Mouse (Mus musculus): ENCODE measurements around the gene Camta1.

Camta1 gene

DNA sequence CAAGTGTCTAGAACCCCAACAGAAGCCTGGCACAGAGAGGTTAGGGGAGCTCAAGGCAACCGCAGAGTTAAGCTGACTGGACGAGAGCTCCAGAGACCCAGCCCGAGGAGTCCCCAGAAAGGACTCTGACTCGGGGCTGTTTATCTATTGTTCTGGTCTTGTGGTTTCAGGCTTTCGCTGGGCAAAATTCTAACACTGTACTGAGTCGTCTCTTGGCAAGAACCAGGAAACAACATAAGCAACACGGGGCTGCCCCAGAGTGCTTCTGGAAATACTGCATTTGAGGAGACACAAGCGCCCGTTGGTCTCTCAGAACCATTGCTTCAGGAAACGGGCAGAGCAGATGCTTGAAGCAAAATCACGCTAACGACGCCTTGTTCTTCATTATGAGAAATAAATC is 860.3 kb downstream of the Camta1 start:
- DNase-seq (ENCODE audit: low read depth, low spot score): no peak

DNA sequence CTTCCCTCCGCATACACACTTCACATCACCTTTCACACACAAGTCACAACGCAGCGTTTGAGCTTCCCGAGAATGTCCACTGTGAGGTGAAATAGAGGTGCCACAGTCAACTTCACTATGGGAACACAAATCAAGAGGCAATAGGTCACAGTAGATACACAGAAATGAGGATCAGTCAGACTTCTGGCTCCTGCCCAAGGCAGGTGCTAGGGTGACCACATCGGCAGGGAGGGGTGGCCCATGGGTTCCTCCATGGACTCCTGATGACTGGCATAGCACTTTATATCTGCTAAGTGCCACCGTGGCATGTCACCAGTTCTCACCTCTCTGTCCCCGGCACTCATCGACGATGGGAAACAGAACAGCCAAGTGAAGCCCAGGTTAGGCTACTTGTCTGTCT is 863.0 kb downstream of the Camta1 start:
- no peak for DNase-seq (ENCODE audit: low read depth, low spot score)

DNA sequence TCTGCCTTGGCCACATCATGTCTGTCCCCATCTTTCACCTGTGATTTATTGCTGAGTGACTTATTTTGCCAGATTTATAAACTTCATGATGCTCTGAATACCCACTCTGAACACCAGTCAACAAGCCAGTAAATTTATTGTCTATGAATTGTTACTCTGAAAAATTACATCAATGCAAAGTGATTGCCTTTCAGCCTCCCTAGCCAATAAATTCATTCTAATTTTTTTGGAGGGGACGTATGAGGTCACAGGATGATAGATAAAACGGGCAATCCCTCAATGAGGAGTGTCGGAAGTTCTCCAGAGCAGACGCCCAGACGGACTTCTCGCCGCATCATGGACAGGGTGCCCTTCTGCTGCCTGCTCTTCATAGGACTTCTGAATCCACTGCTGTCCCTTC is 864.9 kb downstream of the Camta1 start, which contains the start of gene Uts2:
Gene Uts2, plus strand, starts transcription at position 301 of the 400 bp plus-strand sequence.
- DNase-seq (ENCODE audit: low read depth, low spot score): no peak

DNA sequence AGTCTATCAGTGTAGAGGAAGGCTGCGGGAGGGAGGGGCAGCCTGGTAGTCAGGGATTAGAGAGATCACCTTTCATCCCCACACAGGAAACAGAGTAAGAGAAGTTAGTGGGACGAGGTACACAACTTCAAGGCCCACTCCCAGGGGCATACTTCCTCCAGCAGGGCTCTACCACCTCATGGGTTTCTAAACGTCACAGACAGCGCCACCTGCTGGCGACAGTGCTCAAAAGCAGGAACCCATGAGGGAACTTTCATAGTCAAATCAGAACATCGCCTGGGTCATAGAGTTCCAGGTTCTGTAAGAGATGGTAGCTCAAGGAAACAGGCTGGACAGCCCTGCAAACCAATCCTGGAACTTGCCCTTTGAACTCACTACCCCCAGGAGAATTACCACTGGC is 871.5 kb downstream of the Camta1 start:
- no peak for DNase-seq (ENCODE audit: low read depth, low spot score)

DNA sequence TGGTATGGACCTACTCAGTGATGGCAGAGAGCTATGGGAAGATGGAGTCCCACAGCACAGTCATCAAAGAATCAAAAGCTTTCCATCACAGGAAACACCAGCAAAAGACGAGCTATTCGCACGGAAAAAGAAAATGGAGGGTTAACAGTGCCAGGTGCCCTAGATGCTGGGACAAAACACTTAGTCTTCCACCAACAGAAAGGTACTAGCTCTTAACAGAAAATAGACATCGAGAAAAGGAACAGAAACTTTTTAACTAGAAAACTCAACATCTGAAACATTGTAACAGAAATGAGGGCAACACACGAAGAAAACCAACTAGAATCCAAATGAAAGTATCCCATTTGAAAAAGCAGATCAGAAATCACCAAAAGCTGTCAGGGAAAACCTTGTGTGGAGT is 881.5 kb downstream of the Camta1 start:
- DNase-seq (ENCODE audit: low read depth, low spot score): no peak

DNA sequence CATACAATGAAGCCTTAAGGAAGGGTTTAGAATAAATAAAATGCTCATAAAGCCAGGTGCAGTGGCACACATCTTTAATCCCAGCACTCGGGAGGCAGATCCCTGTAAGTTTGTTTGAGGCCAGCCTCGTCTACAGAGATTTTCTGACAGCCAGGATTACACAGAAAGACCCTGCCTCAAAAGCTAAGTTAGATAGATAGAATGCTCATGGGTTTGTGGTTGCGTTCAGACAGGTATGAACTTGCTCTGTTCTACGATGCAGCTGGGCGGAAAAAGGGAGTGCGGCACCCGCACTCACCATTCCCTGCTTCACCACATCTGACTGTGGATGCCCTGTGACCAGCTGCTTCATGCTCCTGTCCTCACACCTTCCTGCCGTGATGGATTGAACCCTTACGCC is 882.2 kb downstream of the Camta1 start:
- DNase-seq (ENCODE audit: low read depth, low spot score): no peak

DNA sequence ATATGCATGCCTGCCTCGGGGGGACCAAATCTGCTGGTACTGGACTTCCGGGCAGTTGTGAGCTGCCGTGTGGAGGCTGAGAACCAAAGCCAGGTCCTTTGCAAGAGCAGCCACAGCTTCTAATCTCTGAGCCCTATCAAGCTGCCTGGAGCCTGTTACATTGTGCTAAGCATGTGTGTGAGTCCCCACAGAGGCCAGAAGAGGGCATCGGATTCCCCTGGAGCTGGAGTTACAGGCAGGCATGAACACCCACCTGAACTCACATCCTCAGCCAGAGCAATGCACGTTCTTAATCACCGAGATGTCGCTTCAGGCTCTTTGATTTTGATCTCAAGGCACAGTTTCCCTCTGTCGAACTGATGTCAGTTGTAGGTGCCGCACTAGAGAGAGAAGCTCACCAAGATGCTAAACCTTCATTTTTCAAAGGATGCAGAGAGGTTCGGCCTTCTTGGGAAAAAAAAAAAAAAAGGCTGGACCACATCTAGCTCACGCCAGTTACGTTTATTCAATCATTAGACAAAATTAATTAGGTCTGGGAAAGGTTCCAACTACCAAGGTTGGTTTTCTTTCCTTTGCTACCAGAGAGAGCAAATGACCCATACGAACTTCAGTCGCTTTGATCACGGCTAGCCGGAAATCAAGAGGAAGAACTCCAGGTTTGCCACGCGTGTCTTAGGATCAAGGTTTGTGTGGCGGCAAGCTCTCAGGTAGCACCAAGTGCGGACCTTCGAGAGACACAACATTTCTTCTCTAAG is 883.3 kb downstream of the Camta1 start:
- DNase-seq (ENCODE audit: low read depth, low spot score): no peak

DNA sequence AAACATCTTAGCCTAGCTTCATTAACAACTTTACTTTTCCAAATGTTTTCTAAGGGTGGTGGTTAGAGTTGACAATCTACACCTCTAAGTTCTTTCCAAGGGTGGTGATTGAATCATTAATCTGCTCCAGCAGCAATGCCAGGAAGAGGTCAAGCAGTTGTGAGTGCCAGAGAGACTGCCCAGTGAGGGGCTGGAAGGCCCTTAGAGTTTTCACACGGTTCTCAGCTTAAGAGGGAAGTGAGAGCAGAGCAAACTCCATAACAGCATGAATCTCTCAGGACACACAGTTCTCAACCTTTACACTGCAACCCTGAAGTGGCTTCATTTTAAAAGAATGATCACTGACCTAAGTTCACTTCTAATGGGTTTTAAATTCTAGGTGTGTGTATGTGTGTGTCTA is 886.5 kb downstream of the Camta1 start:
- DNase-seq (ENCODE audit: low read depth, low spot score): no peak

DNA sequence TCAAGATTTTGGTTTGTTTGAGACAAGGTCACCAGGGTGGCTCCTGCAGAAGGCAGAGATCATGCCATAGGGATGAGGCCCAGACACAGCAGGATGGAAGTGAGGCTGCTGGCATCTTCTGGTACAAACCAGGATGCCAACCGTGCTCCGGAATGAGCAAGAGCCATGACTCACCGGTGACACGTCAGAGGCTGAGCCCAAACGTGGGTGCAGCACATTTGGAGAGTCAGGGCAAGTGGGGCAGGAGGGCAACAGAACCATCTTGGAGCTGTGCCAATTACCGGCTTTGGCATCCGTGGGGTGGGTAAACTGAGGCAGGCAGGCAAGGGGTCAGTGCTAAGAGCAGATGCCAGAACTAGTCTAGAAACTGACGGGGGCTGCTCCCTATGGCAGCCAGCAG is 888.4 kb downstream of the Camta1 start:
- DNase-seq (ENCODE audit: low read depth, low spot score): no peak

DNA sequence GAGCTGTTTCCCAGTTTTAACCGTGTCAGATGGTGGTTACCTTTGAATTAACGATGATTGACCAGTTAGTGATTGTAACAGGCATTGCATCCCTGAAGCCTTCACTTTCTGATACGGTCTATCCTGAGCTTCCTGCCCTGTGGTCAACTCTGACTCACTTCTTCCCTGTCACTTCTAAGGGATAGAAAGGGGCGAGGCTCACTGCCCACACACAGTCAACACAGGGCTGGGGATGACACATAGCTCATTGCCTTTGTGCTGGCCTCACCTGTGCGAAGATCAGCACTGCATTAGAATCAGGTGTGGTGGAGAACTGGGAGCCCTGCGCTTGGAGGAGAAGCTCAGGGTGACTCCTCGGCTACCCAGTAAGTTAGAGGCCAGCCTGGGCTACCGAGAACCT is 892.7 kb downstream of the Camta1 start:
- no peak for DNase-seq (ENCODE audit: low read depth, low spot score)

DNA sequence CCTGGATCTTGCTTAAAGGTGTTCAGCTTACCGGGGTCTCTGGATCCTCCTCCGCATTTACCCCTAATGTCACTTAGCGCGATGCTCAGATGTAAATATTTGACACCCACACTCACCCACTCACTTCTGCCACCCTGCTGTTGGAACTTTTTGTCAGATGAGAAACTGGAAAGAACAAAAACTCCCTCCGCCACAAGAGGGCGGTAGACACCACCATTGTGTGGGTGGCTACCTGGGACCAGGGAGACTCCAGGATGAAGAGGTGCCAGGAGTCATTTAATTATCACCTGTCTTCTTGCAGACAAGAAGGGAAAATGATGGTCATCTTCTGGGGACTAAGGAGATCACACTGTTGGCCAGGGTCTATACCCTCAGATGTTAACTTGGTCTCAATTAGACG is 895.1 kb downstream of the Camta1 start:
- no peak for DNase-seq (ENCODE audit: low read depth, low spot score)

DNA sequence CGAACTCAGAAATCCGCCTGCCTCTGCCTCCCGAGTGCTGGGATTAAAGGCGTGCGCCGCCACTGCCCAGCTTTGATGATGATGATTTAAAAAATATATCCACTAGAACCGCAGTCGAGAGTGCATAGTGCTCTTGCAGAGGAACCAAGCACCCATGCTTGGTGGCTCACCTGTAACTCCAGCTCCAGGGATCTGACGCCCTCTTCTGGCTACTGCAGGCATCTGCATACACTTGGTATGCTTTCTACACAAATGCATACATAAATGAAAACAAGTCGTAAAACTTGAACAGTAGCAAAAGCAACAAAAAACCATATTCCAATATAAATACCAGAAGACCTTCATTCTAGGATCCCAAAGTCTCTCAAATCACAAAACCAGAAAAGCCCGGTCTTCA is 896.1 kb downstream of the Camta1 start:
- no peak for DNase-seq (ENCODE audit: low read depth, low spot score)

DNA sequence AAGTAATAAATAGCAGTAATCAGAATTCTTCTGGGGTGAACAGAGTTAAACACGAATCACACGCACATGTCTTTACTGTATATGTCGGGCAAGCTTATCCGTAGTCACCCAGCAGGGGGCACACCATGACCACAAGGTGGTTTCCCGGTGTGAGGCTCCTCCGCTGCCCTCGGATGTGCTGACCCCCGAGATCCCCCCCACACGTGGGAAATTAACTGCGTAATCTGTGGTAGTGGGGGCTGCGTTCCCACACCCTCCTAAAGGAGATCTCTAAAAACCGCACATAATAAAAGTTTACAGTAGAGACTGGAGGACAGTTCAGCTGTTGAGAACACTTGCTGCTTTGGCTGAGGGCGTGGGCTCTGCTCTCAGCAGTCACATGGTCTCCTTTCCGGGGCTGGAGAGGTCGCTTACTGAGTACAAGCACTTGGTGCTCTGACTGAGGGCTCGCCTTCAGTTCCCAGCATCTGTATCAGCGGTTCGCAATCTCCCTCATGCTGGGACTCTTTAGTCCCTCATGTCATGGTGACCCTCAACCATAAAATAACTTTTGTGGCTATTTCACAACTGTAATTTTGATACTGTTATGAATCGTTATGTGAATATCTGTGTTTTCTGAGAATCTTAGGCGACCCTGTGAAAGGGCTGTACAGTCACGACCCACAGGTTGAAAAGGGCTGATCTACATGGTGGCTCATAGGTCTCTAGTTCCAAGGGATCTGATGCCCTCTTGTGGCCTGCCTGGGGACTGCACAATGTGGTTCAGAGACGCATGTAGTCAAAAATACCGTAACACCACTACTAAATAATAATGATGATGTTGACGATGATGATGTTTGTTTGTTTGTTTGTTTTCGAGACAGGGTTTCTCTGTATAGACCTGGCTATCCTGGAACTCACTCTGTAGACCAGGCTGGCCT is 896.8 kb downstream of the Camta1 start:
- no peak for DNase-seq (ENCODE audit: low read depth, low spot score)

DNA sequence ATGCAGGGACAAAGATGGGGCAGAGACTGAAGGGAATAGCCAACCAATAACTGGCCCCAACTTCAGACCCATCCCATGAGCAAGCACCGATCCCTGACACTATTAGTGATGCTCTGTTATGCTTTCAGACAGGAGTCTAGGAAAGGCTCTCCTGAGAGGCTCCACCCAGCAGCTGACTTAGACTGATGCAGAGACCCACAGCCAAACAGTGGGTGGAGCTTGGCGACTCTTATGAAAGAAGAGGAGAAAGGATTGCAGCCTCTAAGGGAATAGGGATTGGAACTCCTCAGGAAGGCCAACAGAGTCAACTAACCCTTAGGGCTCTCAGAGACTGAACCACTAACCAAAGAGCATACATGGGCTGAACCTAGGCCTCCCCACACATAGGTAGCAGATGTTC is 898.0 kb downstream of the Camta1 start:
- DNase-seq (ENCODE audit: low read depth, low spot score): no peak

DNA sequence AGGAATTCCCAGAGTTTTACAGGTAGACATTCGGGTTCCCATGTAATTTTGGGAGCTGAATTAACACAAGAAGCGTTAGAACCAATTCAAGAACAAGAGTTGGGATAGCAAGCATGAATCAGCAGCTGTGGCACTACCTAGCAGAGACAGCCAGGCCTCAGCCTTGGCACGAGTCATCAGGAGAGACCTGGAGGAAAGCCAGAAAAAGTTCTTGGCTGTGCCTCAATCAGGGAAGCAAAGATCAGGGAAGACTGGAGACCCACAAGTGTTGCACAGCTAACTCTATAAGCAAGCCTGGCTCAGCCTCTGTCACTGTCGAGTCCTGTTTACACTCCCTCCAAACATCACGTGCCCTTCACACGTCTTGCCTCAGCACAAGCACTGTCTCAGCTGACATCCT is 899.4 kb downstream of the Camta1 start:
- DNase-seq (ENCODE audit: low read depth, low spot score): no peak

DNA sequence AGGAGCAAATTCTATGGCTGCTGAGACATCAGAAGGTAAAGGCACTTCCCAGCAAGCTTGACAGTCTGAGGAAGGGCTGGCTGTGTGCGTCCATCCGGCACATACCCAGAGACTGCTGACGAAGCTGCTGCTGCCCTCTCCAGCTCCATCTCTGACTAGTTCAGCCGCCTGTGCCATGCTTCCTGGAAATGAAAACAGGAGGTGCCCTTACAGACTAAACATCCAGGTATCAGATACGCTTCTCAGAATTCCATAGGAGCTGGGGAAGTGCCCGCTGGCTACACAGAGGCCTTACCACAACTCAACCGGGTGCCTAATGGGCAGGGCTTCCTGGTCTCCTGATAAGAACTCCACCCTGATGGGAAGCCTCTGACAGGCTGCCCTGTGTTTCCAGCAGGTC is 903.1 kb downstream of the Camta1 start:
- no peak for DNase-seq (ENCODE audit: low read depth, low spot score)

DNA sequence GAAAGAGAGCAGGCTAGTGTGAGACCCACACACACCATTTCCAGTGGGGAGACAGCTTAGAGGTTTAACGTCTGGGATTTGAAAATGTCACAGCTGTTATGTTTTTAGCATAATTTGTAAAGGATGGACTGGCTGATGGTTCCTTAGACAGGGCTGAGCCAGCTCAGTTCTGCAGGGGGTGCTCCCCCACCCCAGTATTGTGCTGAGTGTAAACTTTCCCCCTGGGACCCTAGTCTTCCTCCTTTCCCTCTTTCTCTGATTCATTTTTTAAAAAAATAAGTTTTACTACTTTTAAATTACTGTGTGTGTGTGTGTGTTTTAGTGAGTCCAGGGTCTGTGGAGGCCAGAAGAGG is 904.6 kb downstream of the Camta1 start:
- DNase-seq (ENCODE audit: low read depth, low spot score): no peak

DNA sequence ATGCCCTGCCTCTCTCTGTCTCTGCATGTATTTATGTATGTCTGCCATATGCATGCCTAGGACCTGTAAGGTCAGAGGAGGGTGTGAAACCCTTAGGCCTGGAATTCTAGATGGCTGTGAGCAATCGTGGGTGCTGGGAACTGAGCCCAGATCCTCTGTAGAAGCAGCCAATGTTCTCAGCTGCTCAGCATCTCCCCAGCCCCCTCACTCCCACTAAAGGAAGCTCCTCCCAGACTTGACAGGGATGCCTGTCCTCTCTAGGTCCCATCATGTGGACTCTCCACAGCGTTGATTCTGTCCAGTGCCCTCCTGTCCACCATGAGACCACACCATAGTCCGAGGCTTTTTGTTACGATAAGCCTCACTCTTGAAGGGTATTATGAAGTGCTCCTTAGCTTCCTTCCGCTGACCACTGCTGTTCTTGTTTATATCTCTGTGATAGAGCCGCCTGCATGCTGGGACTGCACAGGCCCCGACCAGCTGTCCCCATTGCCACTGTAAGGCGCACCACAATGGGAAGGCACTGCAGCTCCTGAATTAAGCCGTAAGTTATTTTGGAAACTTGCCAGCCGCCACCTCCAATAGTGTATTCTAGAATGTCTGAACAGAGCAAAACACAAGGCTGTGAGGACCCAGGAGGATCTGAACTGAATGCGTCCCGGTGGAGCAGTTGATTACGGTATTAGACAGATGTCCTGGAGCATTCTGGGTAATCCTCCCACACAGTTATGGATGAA is 905.1 kb downstream of the Camta1 start:
- no peak for DNase-seq (ENCODE audit: low read depth, low spot score)

DNA sequence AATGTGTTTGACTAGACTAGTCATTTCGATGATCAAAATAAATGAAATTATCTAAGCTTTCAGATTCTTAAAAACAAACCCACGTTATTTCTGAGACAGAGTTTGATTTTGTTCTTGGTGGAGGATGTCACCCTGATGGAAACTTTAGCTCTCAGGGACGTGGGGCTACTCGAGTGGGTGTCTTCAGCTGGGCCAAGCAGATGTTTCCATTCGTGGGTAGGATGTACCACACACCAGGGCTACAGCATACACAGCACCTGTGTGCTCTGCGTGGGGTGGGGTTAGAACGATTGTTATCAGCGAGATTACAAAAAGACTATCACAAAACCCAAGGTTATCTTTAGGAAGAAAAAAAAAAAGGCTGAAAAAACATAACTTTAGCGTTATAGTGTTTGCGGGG is 910.7 kb downstream of the Camta1 start:
- no peak for DNase-seq (ENCODE audit: low read depth, low spot score)

DNA sequence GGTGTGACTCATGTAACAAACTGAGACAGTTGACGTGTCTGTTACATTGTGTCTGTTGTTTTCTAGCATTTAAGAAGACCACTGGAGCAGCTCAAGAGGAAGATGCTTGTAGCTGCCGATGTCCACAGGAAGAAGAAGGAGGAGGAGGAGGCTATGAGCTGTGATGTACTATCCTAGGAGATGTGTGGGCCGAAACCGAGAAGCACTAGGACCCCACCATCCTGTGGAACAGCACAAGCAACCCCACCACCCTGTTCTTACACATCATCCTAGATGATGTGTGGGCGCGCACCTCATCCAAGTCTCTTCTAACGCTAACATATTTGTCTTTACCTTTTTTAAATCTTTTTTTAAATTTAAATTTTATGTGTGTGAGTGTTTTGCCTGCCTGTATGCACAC is 917.0 kb downstream of the Camta1 start:
- no peak for DNase-seq (ENCODE audit: low read depth, low spot score)

DNA sequence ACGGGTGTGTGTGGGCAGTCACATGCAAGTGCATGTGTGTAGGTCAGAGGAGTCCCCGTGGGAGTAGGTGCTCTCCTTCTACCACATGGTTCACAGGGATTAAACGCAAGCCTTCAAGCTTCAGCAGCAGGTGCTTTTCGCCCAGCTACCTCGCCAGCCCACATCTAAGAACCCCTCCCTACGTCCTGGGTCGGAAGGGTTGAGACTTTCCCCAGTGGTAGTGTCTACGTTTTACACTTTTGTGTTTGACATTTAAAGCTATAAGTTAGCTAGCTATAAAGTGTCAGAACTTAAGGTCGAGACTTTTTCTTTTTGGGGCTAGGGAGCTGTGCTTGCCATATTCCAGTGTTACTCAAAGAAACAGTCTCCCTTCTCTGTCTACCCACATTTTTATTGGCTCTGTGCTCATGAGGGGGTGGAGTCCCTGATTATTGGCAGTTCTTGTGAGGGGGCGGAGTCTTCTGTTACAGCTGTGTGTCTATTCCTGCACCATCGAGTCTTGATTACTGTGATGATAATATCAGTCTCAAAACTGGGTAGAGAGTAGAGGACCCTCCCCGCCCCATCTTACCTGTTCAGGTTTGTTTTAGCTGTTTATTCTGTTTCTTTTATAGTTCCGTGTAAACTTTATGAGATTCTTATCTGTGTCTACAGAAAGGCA is 921.6 kb downstream of the Camta1 start:
- DNase-seq (ENCODE audit: low read depth, low spot score): no peak

DNA sequence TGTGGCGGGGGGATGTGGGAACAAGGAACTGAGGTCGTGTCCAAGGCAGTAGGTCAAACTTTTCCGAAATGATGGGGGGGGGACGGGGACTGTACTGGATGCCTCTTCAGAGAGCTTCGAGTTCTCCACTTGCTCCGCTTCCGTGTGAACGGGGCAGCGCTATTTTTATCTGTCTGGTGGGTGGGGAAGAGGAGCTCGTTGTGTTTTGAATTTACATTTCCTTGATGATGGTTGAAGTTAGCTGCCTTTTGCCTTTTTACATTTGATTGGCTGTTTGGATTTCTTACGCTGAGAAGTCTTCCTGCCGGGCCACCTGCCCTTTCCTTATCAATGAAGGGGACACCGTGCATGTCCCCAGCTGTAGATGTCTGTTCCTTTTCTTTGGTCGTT is 923.6 kb downstream of the Camta1 start:
- no peak for DNase-seq (ENCODE audit: low read depth, low spot score)

All from brain, embryonic 18.5 days (tissue).